Mouse (Mus musculus): Measurements from ENCODE around the gene Il16. TPM values are rescaled to one million over a fixed set of nuclear protein-coding genes. Genes with fewer than 3 reads are reported as not detected.

Gene Il16
- total and polyA plus RNA-seq, 2 experiments from 2014 or later = 0.81 to 2.6 TPM

DNA sequence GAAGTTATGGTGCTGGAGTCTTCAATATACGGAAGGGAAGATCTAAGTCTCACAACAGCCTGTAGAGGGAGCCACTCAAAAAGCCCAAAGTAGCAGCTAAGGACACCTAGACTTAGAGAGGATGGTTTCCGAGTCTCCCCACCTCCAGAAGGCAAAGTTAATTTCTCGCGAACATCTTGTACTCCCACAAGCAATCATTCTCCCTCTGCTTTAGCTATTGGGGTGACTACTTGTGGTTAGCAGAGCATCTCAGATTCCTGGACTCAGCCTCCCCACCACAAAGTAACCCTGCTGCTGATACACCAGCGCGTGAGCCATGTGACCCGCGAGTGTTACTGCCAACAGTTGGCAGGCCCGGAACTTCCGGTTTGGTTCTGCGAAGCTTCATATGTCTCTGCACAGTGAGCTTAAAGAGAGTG, 85.2 kb downstream of the Il16 start:
- no peak for ATAC-seq
- no peak for DNase-seq (ENCODE audit: low spot score)
- 95% methylated on average over 11 of the region's 11 CpGs for WGBS

DNA sequence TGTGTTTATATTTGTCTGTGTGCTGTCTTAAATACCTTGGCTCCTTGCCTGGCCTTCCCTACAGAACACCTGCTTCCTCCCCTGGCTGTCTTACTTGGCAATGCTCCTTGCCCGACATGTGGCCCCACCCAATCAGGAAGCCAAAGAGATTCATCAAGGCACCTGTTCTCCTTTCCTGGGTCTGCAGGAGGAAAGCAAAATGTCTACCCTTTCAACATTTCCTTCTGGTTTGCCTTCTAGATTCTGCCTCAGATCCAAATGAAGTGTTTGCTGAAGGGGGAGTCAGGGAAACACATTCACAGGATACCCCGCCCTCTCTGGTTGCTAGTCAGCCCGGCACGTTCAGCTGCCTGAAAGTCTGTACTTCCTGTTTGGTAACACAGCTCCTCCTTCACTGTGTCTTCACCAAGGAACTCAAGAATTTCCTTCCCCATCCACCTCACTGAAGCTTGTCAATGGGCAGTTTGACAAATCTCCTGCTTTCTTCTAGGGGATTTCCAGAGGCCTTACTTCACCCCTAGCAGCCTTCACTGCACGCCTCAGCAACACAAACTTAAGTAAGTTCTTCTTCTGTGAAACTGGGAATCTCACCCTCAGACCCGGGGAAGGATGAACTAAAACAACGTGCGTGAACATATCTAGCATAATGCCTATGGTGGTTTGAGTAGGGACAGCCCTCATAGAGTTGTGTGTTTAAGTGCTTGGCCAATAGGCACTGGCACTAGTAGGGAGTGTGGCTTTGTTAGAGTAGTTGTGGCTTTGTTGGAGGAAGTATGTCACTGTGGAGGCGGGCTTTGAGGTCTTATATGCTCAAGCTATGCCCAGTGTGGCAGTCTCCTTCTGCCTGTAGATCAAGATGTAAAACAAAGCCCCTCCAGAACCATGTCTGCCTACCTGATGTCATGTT, 86.1 kb downstream of the Il16 start:
- TF ChIP-seq CTCF (IDR thresholded peaks at IDR 0.05; ENCODE audit: low read depth) = no peak
- no peak overlapping the region for H3K27ac ChIP-seq
- H3K27me3 ChIP-seq (ENCODE audit: insufficient read depth, low read length) = no peaks in the 10 kb centered on the region
- ATAC-seq (no peak), DNase-seq (ENCODE audit: low spot score) (peak; percentile 12)
- no peaks in the 10 kb centered on the region for H3K9me3 ChIP-seq (ENCODE audit: low read length)
- 86% methylated on average over 9 of the region's 9 CpGs for WGBS
- H3K4me2 ChIP-seq (ENCODE audit: low read depth, low read length) = no peak overlapping the region
- H3K9ac ChIP-seq (replicated peaks; ENCODE audit: low read length) = no peak overlapping the region
- no peak overlapping the region for H3K4me3 ChIP-seq (ENCODE audit: low read length)
- H3K4me1 ChIP-seq (ENCODE audit: insufficient read depth, low read length) = no peaks in the 10 kb centered on the region
- H3K36me3 ChIP-seq (ENCODE audit: insufficient read depth, low read length) = no peaks in the 10 kb centered on the region

More for the DNA sequence above, 85.2 kb downstream of the Il16 start:
- no peaks in the 10 kb centered on the region for H3K9me3 ChIP-seq (ENCODE audit: low read length)
- no peak for TF ChIP-seq CTCF (IDR thresholded peaks at IDR 0.05; ENCODE audit: low read depth)
- H3K4me2 ChIP-seq (ENCODE audit: low read depth, low read length) = no peak overlapping the region
- H3K4me1 ChIP-seq (ENCODE audit: insufficient read depth, low read length) = no peaks in the 10 kb centered on the region
- no peak overlapping the region for H3K27ac ChIP-seq
- H3K36me3 ChIP-seq (ENCODE audit: insufficient read depth, low read length) = no peaks in the 10 kb centered on the region
- no peak overlapping the region for H3K4me3 ChIP-seq (ENCODE audit: low read length)
- no peak overlapping the region for H3K9ac ChIP-seq (replicated peaks; ENCODE audit: low read length)
- no peaks in the 10 kb centered on the region for H3K27me3 ChIP-seq (ENCODE audit: insufficient read depth, low read length)

DNA sequence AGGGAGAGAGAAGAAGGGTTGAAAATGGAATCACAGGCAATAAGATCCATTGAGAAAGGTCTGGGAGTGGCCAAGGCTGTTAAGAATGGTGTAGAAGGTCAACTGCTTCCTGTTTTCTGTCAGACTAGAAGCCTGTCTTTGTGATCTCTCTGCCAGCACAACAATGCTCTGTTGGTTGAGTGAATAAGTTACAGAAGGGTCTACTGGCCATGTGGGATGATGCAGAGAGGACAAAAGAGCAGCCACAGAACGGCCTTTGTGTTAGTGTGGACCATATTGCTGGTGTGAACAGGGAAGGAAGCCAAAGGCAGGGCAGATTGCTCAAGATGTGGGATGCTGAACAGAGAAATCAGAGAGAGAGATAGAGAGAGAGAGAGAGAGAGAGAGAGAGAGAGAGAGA, 86.8 kb downstream of the Il16 start:
- H3K27me3 ChIP-seq (ENCODE audit: insufficient read depth, low read length) = no peaks in the 10 kb centered on the region
- no peak for ATAC-seq
- no peak for DNase-seq (ENCODE audit: low spot score)
- no peak overlapping the region for H3K4me3 ChIP-seq (ENCODE audit: low read length)
- 54% methylated on average over 1 of the region's 1 CpGs for WGBS
- no peak for TF ChIP-seq CTCF (IDR thresholded peaks at IDR 0.05; ENCODE audit: low read depth)
- H3K4me2 ChIP-seq (ENCODE audit: low read depth, low read length) = no peak overlapping the region
- H3K36me3 ChIP-seq (ENCODE audit: insufficient read depth, low read length) = no peaks in the 10 kb centered on the region
- no peak overlapping the region for H3K27ac ChIP-seq
- H3K9ac ChIP-seq (replicated peaks; ENCODE audit: low read length) = no peak overlapping the region
- H3K9me3 ChIP-seq (ENCODE audit: low read length) = no peaks in the 10 kb centered on the region
- H3K4me1 ChIP-seq (ENCODE audit: insufficient read depth, low read length) = no peaks in the 10 kb centered on the region

DNA sequence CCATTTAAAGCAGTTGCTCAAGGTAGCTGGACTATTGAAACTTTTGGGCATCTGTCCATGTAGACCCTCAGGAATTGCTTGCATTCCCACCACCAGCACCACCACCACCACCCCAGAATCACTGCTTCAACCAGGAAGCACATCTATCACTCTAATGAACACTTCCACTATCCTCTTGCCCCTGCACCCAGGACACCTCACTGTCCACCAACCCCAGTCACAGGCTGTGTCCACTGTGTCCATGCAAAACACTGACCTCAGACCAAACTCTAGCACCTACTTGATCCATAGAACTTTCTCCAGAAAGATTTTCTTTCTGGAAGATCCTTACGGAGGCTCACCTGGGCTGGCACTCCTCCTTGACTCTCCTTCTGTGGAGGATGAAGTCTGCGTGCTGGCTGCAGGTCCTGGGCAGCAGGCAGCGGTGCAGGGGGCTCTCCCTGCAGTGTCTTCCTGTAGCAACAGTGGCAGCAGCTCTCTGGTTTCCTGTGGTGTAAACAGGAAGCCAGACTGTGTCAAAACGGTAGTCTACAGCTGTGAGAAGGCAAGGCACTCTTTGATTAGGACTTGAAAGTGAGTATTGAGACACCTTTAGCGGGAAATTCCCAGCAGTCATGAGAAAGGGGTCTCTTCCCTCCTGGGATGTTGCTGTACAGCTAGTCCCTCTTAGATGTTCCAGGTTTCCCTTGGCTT, 90.4 kb downstream of the Il16 start:
- Histone ChIP-seq H3K27me3 (ENCODE audit: insufficient read depth, low read length) (no peaks in the 10 kb centered on the region), H3K9ac (replicated peaks; ENCODE audit: low read length) (no peak overlapping the region), H3K9me3 (ENCODE audit: low read length) (no peaks in the 10 kb centered on the region), H3K4me1 (ENCODE audit: insufficient read depth, low read length) (no peaks in the 10 kb centered on the region), H3K27ac (no peak overlapping the region), H3K36me3 (ENCODE audit: insufficient read depth, low read length) (no peaks in the 10 kb centered on the region), H3K4me3 (ENCODE audit: low read length) (no peak overlapping the region), H3K4me2 (ENCODE audit: low read depth, low read length) (no peak overlapping the region)
- no peak for ATAC-seq
- no peak for DNase-seq (ENCODE audit: low spot score)
- WGBS = 67% methylated on average over 5 of the region's 5 CpGs
- no peak for TF ChIP-seq CTCF (IDR thresholded peaks at IDR 0.05; ENCODE audit: low read depth)

DNA sequence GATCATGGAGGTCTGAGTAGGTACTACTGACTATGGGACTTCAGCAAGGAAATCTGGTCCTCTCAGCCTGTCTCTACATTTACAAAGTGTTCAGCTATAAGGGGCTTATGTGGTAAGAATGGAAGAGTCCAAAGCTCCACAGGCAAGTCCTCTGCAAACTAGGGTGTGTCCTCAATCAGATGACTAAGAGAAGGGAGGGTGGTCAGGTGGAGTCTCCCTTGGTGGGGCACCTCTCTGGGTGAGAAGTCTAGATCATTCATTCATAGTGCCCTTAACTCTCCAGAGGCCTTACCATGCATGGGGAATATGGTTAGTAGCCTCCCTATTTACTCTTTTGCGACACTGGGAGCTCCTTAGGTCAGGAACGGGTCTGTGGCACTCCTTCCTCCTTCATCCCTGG, 91.3 kb downstream of the Il16 start:
- WGBS = 95% methylated on average over 2 of the region's 2 CpGs
- no peaks in the 10 kb centered on the region for H3K4me1 ChIP-seq (ENCODE audit: insufficient read depth, low read length)
- no peak for DNase-seq (ENCODE audit: low spot score)
- no peak overlapping the region for H3K9ac ChIP-seq (replicated peaks; ENCODE audit: low read length)
- no peaks in the 10 kb centered on the region for H3K9me3 ChIP-seq (ENCODE audit: low read length)
- H3K27ac ChIP-seq = no peak overlapping the region
- no peak overlapping the region for H3K4me3 ChIP-seq (ENCODE audit: low read length)
- H3K36me3 ChIP-seq (ENCODE audit: insufficient read depth, low read length) = no peaks in the 10 kb centered on the region
- no peak for TF ChIP-seq CTCF (IDR thresholded peaks at IDR 0.05; ENCODE audit: low read depth)
- ATAC-seq = no peak
- H3K27me3 ChIP-seq (ENCODE audit: insufficient read depth, low read length) = no peaks in the 10 kb centered on the region
- H3K4me2 ChIP-seq (ENCODE audit: low read depth, low read length) = no peak overlapping the region

DNA sequence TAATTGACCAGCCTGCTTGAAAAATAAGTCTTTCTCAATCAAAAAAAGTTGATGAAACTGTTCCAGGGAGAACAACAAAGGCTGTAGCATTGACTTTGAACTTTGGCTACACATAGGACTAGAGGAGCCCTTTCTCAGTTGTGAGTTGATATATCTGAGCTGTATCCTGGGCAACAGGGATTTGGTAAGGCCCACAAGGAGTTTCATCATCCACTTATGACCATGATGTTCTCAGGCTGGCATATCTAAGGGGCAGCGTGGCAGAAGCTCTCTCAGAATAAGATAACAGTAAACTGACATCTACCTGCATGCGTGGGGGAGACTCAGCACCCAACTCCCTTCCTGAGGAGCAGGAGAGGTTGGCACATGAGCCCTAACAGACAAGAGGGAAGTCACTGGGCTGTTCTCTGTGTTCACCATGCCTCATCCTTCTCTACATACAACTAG, 91.9 kb downstream of the Il16 start:
- Histone ChIP-seq H3K27me3 (ENCODE audit: insufficient read depth, low read length) (no peaks in the 10 kb centered on the region), H3K27ac (no peak overlapping the region), H3K36me3 (ENCODE audit: insufficient read depth, low read length) (no peaks in the 10 kb centered on the region), H3K9ac (replicated peaks; ENCODE audit: low read length) (no peak overlapping the region), H3K9me3 (ENCODE audit: low read length) (no peaks in the 10 kb centered on the region), H3K4me1 (ENCODE audit: insufficient read depth, low read length) (no peaks in the 10 kb centered on the region), H3K4me3 (ENCODE audit: low read length) (no peak overlapping the region), H3K4me2 (ENCODE audit: low read depth, low read length) (no peak overlapping the region)
- no peak for TF ChIP-seq CTCF (IDR thresholded peaks at IDR 0.05; ENCODE audit: low read depth)
- ATAC-seq (no peak), DNase-seq (ENCODE audit: low spot score) (no peak)
- 93% methylated on average over 2 of the region's 2 CpGs for WGBS

Measured in hindbrain, postnatal 0 days (tissue).